Mouse (Mus musculus) erythroblast, embryonic 14.5 days (primary cell): ENCODE measurements around the gene Slc17a4.

ENCODE experiments used
- GATA1 ChIP-seq: IDR thresholded peaks from 2 replicates; pipeline ENCODE4 v1.6.1; 2012; ENCODE audit warnings: low read length, inconsistent platforms, mixed read lengths
- TAL1 ChIP-seq: IDR thresholded peaks from 3 replicates; pipeline ENCODE4 v1.6.1; 2012; ENCODE audit warnings: low read length, inconsistent platforms, mixed read lengths

DNA sequence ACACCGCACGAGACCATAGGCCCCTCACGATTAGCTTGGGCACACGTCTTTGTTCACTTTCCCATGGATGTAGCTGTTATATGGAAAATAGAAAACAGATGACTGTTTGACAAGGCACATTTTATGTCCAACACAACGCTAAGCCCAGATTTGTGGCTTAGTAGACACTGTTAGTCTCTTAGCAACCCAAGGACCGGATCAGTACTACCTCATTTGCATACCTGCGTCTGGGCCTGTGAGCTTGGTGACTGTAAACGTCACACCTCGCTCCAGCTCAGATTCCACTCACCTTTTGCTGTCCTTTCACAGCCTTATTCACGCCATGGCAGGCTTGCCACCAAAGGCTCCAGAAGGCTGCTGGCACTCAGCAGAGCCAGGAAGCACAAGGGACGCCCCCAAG lies 16.1 kb upstream of the Slc17a4 start:
- TF ChIP-seq GATA1 (no peak), TAL1 (no peak)
